Mouse (Mus musculus): ENCODE measurements around the gene Efcab12. TPM values are rescaled to one million over a fixed set of nuclear protein-coding genes. Genes with fewer than 3 reads are reported as not detected.
"Not testable (repeated sequence)": the region's sequence is repeated elsewhere in the genome, so short reads cannot be mapped to it uniquely, and the experiment has no call there.

Efcab12 gene
- polyA plus RNA-seq, 1 experiment from 2014 or later = 2.1 TPM

- Histone ChIP-seq H3K27me3 (ENCODE audit: control insufficient read depth, insufficient read depth, low read length) (no peaks in the 10 kb centered on the region), H3K9ac (ENCODE audit: low read depth, low read length) (no peak overlapping the region), H3K4me1 (ENCODE audit: control insufficient read depth, insufficient read depth, low read length) (no peaks in the 10 kb centered on the region), H3K4me2 (replicated peaks; ENCODE audit: low read depth, low read length) (no peak overlapping the region), H3K36me3 (ENCODE audit: control insufficient read depth, insufficient read depth, low read length) (no peaks in the 10 kb centered on the region), H3K4me3 (ENCODE audit: low read length) (no peak overlapping the region), H3K27ac (ENCODE audit: low read depth, low read length) (no peak overlapping the region), H3K9me3 (ENCODE audit: control insufficient read depth, low read length) (no peaks in the 10 kb centered on the region)
- no peak for ATAC-seq (ENCODE audit: low FRiP score, low TSS enrichment)
- 82% methylated on average over 6 of the region's 6 CpGs for WGBS
These were observed 7.2 kb downstream of the Efcab12 start for GRCm38 (mm10) chr6:115830779-115831601.

- WGBS = 6% methylated on average over 5 of the region's 11 CpGs
- Histone ChIP-seq H3K4me3 (ENCODE audit: low read length) (peak overlapping the region; percentile 17; the same call in 1 of the 2 replicates), H3K4me2 (replicated peaks; ENCODE audit: low read depth, low read length) (peak overlapping the region; percentile 21; the same call in 1 of the 2 replicates)
- H3K27ac ChIP-seq (ENCODE audit: low read depth, low read length); H3K27me3 ChIP-seq (ENCODE audit: control insufficient read depth, insufficient read depth, low read length); H3K9ac ChIP-seq (ENCODE audit: low read depth, low read length); H3K36me3 ChIP-seq (ENCODE audit: control insufficient read depth, insufficient read depth, low read length); H3K4me1 ChIP-seq (ENCODE audit: control insufficient read depth, insufficient read depth, low read length); H3K9me3 ChIP-seq (ENCODE audit: control insufficient read depth, low read length): not testable (repeated sequence)
- ATAC-seq (ENCODE audit: low FRiP score, low TSS enrichment) = peak; percentile 98
These were observed 14.3 kb downstream of the Efcab12 start for GRCm38 (mm10) chr6:115823850-115824464.

GRCm38 (mm10) chr6:115821216-115821993 lies 16.8 kb downstream of the Efcab12 start:
- Histone ChIP-seq H3K4me2 (replicated peaks; ENCODE audit: low read depth, low read length) (no peak overlapping the region), H3K27me3 (ENCODE audit: control insufficient read depth, insufficient read depth, low read length) (no peaks in the 10 kb centered on the region), H3K9ac (ENCODE audit: low read depth, low read length) (no peak overlapping the region), H3K4me3 (ENCODE audit: low read length) (no peak overlapping the region), H3K36me3 (ENCODE audit: control insufficient read depth, insufficient read depth, low read length) (no peaks in the 10 kb centered on the region), H3K9me3 (ENCODE audit: control insufficient read depth, low read length) (no peaks in the 10 kb centered on the region), H3K4me1 (ENCODE audit: control insufficient read depth, insufficient read depth, low read length) (no peaks in the 10 kb centered on the region), H3K27ac (ENCODE audit: low read depth, low read length) (no peak overlapping the region)
- no peak for ATAC-seq (ENCODE audit: low FRiP score, low TSS enrichment)
- 88% methylated on average over 8 of the region's 8 CpGs for WGBS

GRCm38 (mm10) chr6:115818129-115818528 lies 20.1 kb downstream of the Efcab12 start:
- Histone ChIP-seq H3K9ac (ENCODE audit: low read depth, low read length) (no peak overlapping the region), H3K4me2 (replicated peaks; ENCODE audit: low read depth, low read length) (no peak overlapping the region), H3K4me3 (ENCODE audit: low read length) (no peak overlapping the region), H3K27ac (ENCODE audit: low read depth, low read length) (no peak overlapping the region), H3K36me3 (ENCODE audit: control insufficient read depth, insufficient read depth, low read length) (no peaks in the 10 kb centered on the region), H3K27me3 (ENCODE audit: control insufficient read depth, insufficient read depth, low read length) (no peaks in the 10 kb centered on the region), H3K9me3 (ENCODE audit: control insufficient read depth, low read length) (no peaks in the 10 kb centered on the region), H3K4me1 (ENCODE audit: control insufficient read depth, insufficient read depth, low read length) (no peaks in the 10 kb centered on the region)
- ATAC-seq (ENCODE audit: low FRiP score, low TSS enrichment) = no peak
- WGBS = 72% methylated on average over 2 of the region's 2 CpGs

- no peak overlapping the region for H3K4me2 ChIP-seq (replicated peaks; ENCODE audit: low read depth, low read length)
- no peak overlapping the region for H3K27ac ChIP-seq (ENCODE audit: low read depth, low read length)
- 77% methylated on average over 4 of the region's 4 CpGs for WGBS
- no peaks in the 10 kb centered on the region for H3K27me3 ChIP-seq (ENCODE audit: control insufficient read depth, insufficient read depth, low read length)
- H3K9me3 ChIP-seq (ENCODE audit: control insufficient read depth, low read length) = no peaks in the 10 kb centered on the region
- H3K9ac ChIP-seq (ENCODE audit: low read depth, low read length) = no peak overlapping the region
- no peaks in the 10 kb centered on the region for H3K36me3 ChIP-seq (ENCODE audit: control insufficient read depth, insufficient read depth, low read length)
- H3K4me3 ChIP-seq (ENCODE audit: low read length) = no peak overlapping the region
- no peak for ATAC-seq (ENCODE audit: low FRiP score, low TSS enrichment)
- H3K4me1 ChIP-seq (ENCODE audit: control insufficient read depth, insufficient read depth, low read length) = no peaks in the 10 kb centered on the region
These were observed 23.2 kb downstream of the Efcab12 start for GRCm38 (mm10) chr6:115815041-115815440.

GRCm38 (mm10) chr6:115814104-115814503 lies 24.1 kb downstream of the Efcab12 start:
- Histone ChIP-seq H3K4me2 (replicated peaks; ENCODE audit: low read depth, low read length) (no peak overlapping the region), H3K4me3 (ENCODE audit: low read length) (no peak overlapping the region), H3K27ac (ENCODE audit: low read depth, low read length) (no peak overlapping the region), H3K36me3 (ENCODE audit: control insufficient read depth, insufficient read depth, low read length) (no peaks in the 10 kb centered on the region), H3K9ac (ENCODE audit: low read depth, low read length) (0 out of 2 replicates have a peak overlapping the region, but pooled peaks have one; percentile 18), H3K9me3 (ENCODE audit: control insufficient read depth, low read length) (no peaks in the 10 kb centered on the region), H3K27me3 (ENCODE audit: control insufficient read depth, insufficient read depth, low read length) (no peaks in the 10 kb centered on the region), H3K4me1 (ENCODE audit: control insufficient read depth, insufficient read depth, low read length) (no peaks in the 10 kb centered on the region)
- no peak for ATAC-seq (ENCODE audit: low FRiP score, low TSS enrichment)
- WGBS = 37% methylated on average over 4 of the region's 4 CpGs

- peaks cover 8% of the 10 kb centered on the region for H3K4me1 ChIP-seq (ENCODE audit: control insufficient read depth, insufficient read depth, low read length)
- H3K36me3 ChIP-seq (ENCODE audit: control insufficient read depth, insufficient read depth, low read length) = peaks cover 9% of the 10 kb centered on the region
- H3K9ac ChIP-seq (ENCODE audit: low read depth, low read length) = no peak overlapping the region
- 75% methylated on average over 8 of the region's 8 CpGs for WGBS
- H3K9me3 ChIP-seq (ENCODE audit: control insufficient read depth, low read length) = no peaks in the 10 kb centered on the region
- H3K4me3 ChIP-seq (ENCODE audit: low read length) = no peak overlapping the region
- no peak overlapping the region for H3K4me2 ChIP-seq (replicated peaks; ENCODE audit: low read depth, low read length)
- no peak overlapping the region for H3K27ac ChIP-seq (ENCODE audit: low read depth, low read length)
- ATAC-seq (ENCODE audit: low FRiP score, low TSS enrichment) = no peak
- no peaks in the 10 kb centered on the region for H3K27me3 ChIP-seq (ENCODE audit: control insufficient read depth, insufficient read depth, low read length)
These were observed 26.6 kb downstream of the Efcab12 start for GRCm38 (mm10) chr6:115811606-115812005.

- peak within 1 kb of the TSS; percentile 100 for H3K4me3 ChIP-seq (ENCODE audit: low read length)
- peak; percentile 81 for ATAC-seq (ENCODE audit: low FRiP score, low TSS enrichment)
- H3K9me3 ChIP-seq (ENCODE audit: control insufficient read depth, low read length) = no peaks in the 10 kb centered on the region
- H3K4me1 ChIP-seq (ENCODE audit: control insufficient read depth, insufficient read depth, low read length) = peaks cover 15% of the 10 kb centered on the region
- peaks cover 38% of the 10 kb centered on the region for H3K36me3 ChIP-seq (ENCODE audit: control insufficient read depth, insufficient read depth, low read length)
- under 1% methylated on average over 47 of the region's 47 CpGs for WGBS
- peak within 1 kb of the TSS; percentile 97 for H3K27ac ChIP-seq (ENCODE audit: low read depth, low read length)
- peak within 1 kb of the TSS; percentile 90 for H3K4me2 ChIP-seq (replicated peaks; ENCODE audit: low read depth, low read length)
- H3K9ac ChIP-seq (ENCODE audit: low read depth, low read length) = peak within 1 kb of the TSS; percentile 100
- no peaks in the 10 kb centered on the region for H3K27me3 ChIP-seq (ENCODE audit: control insufficient read depth, insufficient read depth, low read length)
These were observed 29.6 kb downstream of the Efcab12 start, which contains the start of gene Rpl32 for GRCm38 (mm10) chr6:115808488-115809231. Rpl32 (minus strand) TSS chr6:115808747.
